Mouse (Mus musculus) embryonic facial prominence, embryonic 10.5 days (tissue): ENCODE data around the gene Dynlrb2. TPM values are rescaled to one million over a fixed set of nuclear protein-coding genes. Genes with fewer than 3 reads are reported as not detected.

ENCODE experiments used
- DNase-seq: peaks from one replicate; pipeline ENCODE4 v3.0.0-alpha.2; 2017; ENCODE audit warnings: low spot score
- H3K27ac ChIP-seq: fragments of 300-500 bp; sonication (generic); replicated peaks from 2 replicates; pipeline ENCODE4 v1.5.1; 2016; ENCODE audit warnings: mild to moderate bottlenecking
- H3K27me3 ChIP-seq: fragments of 300-500 bp; sonication (generic); replicated peaks from 2 replicates; pipeline ENCODE4 v1.6.1; 2016; ENCODE audit warnings: low read depth, mild to moderate bottlenecking; ENCODE audit not compliant: poor library complexity, severe bottlenecking
- H3K36me3 ChIP-seq: fragments of 300-500 bp; sonication (generic); replicated peaks from 2 replicates; pipeline ENCODE4 v1.6.1; 2016; ENCODE audit warnings: mild to moderate bottlenecking, moderate library complexity
- H3K4me1 ChIP-seq: fragments of 300-500 bp; sonication (generic); 2 replicates; pipeline ENCODE4 v1.6.1; 2016
- H3K4me3 ChIP-seq: fragments of 300-500 bp; sonication (generic); 2 replicates; pipeline ENCODE4 v1.5.1; 2016; ENCODE audit warnings: mild to moderate bottlenecking, moderate library complexity
- H3K9me3 ChIP-seq: fragments of 300-500 bp; sonication (generic); 2 replicates; pipeline ENCODE4 v1.6.1; 2016; ENCODE audit warnings: mild to moderate bottlenecking
- WGBS: fragments of 180-500 bp; shearing (Covaris S2); methylation state at CpG from one replicate; pipeline ENCODE4 v1.1.7; 2016; 5-methylcytosine and 5-hydroxymethylcytosine counted together
- polyA plus RNA-seq: library from polyadenylated mRNA; unstranded; fragments of >200 nt; fragmentation: Nextera tagmentation; extraction: Ambion mirVana; gene quantifications from 2 replicates; pipeline ENCODE4 v1.2.1, GENCODE M21; 2016

Dynlrb2 gene
- polyA plus RNA-seq, 1 experiment from 2014 or later = 1.2 TPM

DNA sequence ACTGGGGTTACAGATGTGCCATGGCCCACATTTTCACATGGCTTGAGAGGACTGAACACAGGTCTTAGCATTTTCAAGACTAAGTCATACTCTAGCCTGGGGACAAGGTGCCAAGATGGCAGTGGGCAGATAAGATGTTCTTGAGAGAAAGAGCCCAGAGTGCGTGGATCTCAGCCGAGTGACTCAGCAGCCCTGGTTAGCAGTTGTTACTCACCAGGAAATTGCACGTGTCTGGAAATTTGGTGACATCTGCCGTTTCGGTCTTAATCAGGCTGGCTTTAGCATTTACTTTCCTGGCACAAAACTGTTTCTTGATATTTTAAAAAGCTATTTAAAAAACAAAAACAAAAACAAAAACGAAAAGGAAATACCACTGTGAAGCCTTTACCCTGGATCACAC is 47.5 kb downstream of the Dynlrb2 start:
- 90% methylated on average over 6 of the region's 6 CpGs for WGBS

DNA sequence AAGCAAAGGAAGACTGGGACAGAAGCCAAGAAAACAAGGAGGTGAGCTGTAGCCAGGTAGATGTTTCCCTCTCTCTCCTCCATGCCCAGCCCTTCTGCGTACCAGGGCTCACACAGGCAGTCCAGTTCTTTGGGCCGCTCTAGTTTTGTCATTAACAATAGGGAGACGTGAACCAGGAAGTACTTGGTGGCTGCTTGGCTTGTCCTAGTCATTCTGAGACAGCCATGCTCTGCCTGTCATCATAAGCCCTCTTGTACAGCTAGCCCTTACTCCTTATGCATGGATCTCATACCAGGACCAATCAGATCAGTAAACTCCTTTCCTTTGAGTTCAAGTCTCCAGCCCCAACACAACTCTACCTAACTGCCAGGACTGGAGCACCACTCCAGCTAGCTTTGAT is 48.0 kb downstream of the Dynlrb2 start:
- H3K27ac ChIP-seq = no peak overlapping the region

More for the DNA sequence above, 47.5 kb downstream of the Dynlrb2 start:
- Histone ChIP-seq H3K27ac (no peak overlapping the region), H3K27me3 (no peaks in the 10 kb centered on the region), H3K4me3 (no peak overlapping the region), H3K36me3 (no peaks in the 10 kb centered on the region), H3K4me1 (no peaks in the 10 kb centered on the region), H3K9me3 (no peaks in the 10 kb centered on the region)
- DNase-seq = no peak

More for the DNA sequence above, 48.0 kb downstream of the Dynlrb2 start:
- DNase-seq = no peak
- H3K4me1 ChIP-seq = no peaks in the 10 kb centered on the region
- no peaks in the 10 kb centered on the region for H3K36me3 ChIP-seq
- WGBS = 84% methylated on average over 3 of the region's 3 CpGs
- H3K9me3 ChIP-seq = no peaks in the 10 kb centered on the region
- no peaks in the 10 kb centered on the region for H3K27me3 ChIP-seq
- no peak overlapping the region for H3K4me3 ChIP-seq

Other genes starting within 250 kb of the Dynlrb2 start
- gene Cdyl2, start 228.0 kb downstream of the Dynlrb2 start, polyA plus RNA-seq = 5.8 and 7.7 TPM in 2 replicates